Mouse (Mus musculus) granulocyte monocyte progenitor cell, adult 5-6 weeks (primary cell): ENCODE data around the gene Prss40. TPM values are rescaled to one million over a fixed set of nuclear protein-coding genes. Genes with fewer than 3 reads are reported as not detected.

Source experiments
- ATAC-seq: replicated peaks from 2 replicates; pipeline ENCODE4 v1.8.0; 2016; ENCODE audit warnings: mild to moderate bottlenecking, moderate TSS enrichment, inconsistent platforms; ENCODE audit not compliant: poor library complexity, severe bottlenecking
- total RNA-seq, 2 experiments: library from RNA; stranded (forward) in 1 of 2; stranded (reverse) in 1 of 2; fragments of 200-712, 200-1000 nt in 1 of 2; fragments of >200 nt in 1 of 2; fragmentation: Nextera tagmentation in 1 of 2; gene quantifications; 2 replicates each; pipeline ENCODE4 v1.2.3; 2014 to 2017

Prss40 gene
- total RNA-seq, 2 experiments from 2014 or later: not detected

DNA sequence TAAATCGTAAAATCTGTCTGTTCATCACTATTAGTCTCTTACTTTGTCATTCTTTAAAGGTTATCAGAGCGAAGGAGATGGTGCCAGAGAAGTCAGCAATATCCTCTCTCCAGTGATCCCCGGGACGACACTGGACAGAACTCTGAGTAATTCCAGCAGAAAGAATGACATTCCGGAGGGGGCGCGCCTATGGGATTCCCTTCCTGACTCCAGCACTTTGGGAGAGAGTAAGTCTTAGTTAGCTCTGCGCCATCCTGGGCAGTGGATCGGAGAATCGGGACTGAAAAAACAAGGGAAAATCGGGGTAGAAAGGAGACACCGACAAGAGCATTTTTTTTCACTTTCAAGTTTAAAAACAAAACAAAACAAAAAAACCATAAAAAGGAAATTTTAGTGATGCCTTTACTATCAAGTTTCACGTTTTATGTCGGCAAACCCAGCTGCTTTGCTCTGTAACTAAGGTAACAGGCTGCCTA is 24.4 kb downstream of the Prss40 start:
- ATAC-seq: no peak

DNA sequence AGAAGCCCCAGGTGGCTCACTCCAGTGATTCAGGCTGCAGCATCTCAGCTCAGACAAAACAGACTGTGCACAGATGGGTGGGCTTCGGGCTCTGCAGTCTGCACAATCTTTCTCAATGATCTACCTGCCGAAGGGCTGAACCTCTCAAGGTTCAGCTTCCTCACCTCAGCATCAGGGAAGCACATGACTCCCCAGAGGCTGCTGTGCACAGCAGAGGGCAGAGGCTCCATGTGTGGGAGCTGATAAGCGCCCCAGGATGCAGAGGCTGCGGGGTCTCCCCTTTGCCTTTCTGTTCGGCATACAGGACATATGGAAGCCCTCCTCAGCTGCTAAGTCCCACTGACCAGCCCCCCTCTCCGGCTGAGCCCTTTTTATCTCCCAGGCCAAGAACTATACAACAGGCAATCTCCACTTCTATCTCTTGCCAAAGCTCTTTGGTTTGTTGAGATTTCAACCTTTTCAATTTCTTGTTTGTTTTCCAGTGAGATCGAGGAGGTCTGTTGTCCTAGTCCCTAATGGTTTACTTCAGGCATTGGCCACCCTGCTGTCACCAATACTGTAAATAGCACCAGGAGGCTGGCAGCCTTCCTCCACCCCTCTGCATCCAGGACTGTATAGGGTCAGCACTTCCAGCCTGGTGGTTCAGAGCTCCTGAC is 25.6 kb downstream of the Prss40 start, which contains the start of gene Cfc1:
Cfc1 (plus strand) TSS at position 606 of the 656 bp plus-strand sequence.
- peak; percentile 10; the same call in 1 of the 2 replicates for ATAC-seq

DNA sequence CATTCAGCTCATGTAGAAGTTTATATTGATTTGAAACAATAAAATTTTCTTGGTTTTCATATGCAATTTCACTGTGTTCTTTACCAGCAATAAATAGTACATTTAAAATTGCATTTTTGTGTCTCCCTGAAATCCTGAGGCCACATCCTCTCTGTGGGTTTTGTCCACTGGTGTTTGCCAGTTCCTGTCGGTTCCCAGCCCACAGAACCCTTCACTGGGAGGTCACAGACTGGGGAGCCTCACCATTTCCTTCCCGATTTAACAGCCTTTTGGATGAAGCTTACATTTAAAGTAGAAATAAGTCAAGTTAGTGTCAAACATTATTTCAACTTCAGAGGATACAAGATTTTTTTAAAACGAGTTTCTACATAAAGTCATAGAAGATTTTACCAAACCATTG is 26.2 kb downstream of the Prss40 start:
- peak; percentile 41; the same call in 1 of the 2 replicates for ATAC-seq

DNA sequence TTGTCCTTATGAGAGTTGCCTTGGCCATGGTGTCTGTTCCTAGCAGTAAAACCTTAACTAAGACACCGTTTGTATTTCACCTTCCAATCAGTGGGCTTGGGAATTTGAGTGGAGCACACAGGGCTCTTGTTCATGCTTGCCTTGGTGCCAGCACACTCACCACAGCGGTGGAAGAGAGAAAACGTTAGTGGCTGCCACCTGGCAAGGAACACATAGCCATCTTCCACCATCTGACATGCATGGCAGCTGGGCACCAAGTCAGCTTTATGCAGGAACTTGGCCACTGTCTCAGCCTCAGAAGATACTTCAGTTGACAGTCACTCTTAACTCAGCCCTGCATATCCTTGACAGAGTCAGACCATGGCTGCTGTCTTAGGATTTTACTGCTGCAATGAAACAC is 37.1 kb downstream of the Prss40 start:
- ATAC-seq: no peak

DNA sequence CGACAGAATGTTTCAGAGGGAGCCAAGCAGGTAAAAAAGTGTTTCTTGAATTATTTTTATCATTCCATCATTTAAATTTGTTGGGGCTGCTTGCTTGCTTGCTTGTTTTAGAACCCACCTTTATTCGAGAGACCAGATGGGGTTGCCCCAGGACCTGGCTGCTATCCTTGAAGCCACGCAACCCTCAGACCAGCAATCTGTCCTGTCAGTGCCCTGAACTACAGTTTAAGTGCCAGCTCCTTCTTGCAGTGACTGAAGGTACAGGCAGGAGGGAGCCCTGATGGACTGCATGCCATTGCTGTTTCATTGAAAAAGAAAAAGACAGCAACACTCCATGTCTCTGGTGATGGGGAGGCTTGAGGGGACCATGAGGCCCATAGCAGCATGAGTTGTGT is 37.9 kb downstream of the Prss40 start:
- ATAC-seq: no peak

DNA sequence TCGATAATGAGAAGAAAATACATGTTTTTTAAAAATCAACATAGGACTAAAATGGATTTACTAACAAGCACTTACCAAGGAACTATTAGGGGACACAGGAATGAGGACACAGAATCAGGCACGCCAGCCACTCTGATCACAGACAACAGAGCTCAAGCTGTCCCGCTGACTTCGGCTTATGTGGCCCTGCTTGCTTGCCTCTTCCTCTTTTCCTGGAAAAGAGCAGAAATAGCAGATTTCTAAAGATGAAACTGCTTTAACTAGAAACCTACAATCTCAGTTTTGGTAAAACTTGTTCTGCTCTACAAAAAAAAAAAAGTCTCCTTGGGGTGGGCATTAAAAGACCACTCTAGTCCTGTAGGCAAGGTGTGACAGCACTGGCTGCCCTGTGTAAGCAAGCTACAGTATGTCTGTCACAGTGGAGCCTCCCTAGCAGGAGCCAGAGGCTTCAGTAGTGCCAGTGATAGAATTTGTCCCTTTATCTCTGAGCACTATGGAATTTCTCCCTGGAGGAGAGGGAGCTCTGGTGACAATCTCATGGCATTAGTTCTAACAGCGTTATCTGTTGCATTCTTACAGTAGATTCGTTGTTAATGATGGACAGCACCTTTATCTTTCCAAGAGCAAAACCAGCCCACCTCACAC is 38.4 kb downstream of the Prss40 start:
- no peak; the same call in 1 of the 2 replicates for ATAC-seq

DNA sequence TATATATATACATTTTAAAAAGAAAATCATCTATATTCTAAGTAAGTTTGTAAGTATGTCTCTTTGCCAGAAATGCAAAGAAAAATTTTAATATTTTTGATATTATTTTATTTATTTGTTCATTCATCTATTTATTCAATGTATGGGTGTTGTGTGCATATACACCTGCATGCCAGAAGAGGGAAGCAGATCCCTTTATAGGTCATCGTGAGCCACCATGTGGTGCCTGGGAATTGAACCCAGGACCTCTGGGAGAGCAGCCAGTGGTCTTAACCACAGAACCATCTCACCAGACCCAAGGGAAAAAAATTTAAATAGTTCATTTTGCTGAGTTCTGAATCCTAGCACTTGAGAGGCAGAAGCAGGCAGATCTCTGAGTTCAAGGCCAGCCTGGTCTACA is 42.5 kb downstream of the Prss40 start:
- ATAC-seq: no peak

DNA sequence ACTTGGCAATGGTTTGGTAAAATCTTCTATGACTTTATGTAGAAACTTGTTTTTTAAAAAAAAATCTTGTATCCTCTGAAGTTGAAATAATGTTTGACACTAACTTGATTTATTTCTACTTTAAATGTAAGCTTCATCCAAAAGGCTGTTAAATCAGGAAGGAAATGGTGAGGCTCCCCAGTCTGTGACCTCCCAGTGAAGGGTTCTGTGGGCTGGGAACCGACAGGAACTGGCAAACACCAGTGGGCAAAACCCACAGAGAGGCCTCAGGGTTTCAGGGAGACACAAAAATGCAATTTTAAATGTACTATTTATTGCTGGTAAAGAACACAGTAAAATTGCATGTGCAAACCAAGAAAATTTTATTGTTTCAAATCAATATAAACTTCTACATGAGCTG is 42.9 kb downstream of the Prss40 start:
- ATAC-seq: peak; percentile 49; the same call in 1 of the 2 replicates

DNA sequence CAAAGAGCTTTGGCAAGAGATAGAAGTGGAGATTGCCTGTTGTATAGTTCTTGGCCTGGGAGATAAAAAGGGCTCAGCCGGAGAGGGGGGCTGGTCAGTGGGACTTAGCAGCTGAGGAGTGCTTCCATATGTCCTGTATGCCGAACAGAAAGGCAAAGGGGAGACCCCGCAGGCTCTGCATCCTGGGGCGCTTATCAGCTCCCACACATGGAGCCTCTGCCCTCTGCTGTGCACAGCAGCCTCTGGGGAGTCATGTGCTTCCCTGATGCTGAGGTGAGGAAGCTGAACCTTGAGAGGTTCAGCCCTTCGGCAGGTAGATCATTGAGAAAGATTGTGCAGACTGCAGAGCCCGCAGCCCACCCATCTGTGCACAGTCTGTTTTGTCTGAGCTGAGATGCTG is 43.4 kb downstream of the Prss40 start:
- ATAC-seq: peak; percentile 20; the same call in 1 of the 2 replicates

DNA sequence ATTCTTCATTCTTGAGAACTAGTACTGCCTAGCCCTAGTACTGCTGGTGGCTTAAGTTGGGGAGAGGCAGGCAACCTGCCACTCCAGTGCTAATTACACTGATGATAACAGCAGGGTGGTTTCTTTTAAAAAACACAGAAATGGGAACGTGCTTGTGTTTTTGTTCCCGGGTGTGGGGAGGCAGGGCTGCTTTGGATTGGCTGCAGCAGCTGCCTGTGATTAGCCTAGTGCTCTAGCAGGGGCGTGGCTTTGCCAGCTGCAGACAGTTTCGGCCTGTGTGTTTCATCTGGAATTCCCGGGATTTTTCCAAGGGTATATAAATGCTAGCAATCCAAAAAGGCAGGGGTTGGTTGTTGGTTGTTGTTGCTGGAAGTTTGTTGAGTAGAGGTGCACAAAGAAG is 44.1 kb downstream of the Prss40 start:
- ATAC-seq: no peak

DNA sequence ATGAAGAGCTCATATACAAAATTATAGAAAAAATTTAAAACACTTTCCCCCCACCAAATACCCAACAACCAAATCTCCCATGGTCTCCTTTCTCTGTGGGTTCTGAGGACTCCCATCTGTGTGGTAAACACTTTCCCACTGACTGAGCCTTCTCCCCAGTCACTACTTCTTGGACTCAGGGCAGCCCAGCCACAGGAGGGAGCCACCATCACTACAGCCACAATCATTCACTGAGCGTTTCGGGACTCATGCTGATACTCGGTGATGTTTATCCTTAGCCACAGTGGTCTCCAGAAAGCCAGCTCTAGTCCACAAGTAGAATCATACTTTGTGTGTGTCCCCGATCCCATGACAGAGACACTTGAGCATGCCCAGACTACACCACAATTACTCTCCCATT is 47.7 kb downstream of the Prss40 start:
- ATAC-seq: no peak

DNA sequence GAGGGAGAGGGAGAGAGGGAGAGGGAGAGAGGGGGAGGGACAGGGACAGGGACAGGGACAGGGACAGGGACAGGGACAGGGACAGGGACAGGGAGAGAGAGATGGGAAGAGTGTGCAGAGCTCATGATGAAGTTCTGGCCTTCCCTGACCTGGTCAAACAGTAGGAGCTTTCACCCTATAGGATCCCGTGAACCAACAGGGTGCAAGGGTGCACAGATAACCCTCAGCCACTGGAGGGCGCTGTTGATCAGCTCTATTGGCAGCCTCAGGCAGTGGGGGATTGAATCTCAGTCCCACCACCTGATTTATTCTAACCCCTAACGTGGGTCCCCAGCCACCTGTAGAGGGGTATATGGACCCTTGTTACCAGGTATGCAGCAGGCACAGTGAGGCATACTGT is 49.7 kb downstream of the Prss40 start:
- peak; percentile 76 for ATAC-seq

DNA sequence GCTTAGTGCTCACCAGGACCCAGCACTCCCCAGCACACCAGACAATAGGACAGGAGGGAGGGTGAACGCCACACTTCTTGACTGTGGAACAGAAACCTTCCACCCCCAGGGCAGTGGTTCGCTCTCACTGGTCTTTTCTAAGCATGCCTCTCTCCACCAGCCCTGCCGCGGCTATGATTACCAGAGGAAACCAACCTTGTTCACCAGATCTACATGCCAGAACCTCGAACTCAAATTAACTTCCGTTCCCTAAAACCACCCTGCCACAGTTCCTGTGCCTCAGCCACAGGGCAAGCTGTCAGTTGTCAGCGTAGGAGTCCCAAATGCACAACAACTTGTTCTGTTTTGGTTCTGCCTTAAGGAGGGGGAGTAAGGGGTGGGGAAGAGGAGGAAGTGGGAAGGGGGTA is 50.2 kb downstream of the Prss40 start:
- ATAC-seq: peak; percentile 73

DNA sequence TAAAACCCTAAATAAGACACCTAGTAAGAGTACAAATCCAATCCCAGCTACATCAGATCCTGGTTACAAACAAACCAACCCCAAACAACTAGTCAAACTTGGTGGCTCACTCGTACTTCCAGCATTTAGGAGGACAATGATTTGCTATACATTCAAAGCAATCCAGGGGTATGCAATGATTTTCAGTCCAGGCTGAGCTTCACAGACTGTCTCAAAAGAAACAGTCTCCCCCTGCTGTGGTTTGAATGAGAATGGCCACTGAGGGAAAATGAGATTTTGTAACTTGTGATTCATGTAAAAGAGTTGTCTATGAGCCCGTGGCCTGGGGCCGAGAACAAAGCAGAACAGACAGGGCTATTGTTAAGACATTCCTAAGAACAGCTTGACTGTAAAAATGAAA is 52.8 kb downstream of the Prss40 start:
- ATAC-seq: no peak

DNA sequence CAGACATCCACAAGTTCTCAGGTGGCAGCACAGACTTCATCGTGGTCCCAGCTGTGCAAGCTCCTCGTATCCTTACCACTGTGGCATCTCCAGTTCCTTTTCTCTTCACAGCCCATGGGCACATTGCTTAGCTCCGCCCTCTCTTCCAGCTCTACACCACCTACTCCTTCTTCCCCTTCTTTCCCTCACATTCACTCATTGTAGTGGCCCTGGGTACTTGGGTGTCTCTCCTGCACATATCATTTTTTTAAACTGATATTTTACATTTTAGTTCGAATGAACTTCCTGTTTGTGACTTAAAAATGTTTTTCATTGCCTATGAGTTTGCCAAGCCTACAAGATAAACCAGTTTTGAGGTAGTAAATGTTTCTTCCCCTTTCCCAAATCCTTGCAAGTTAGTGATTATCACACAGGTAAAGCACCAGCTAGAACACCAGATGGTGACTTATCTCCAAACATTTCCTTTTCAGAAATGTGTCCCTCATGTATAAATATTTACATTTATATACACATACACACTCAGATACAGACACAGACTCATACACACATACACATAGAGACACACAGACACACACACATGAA is 54.7 kb downstream of the Prss40 start:
- ATAC-seq: peak; percentile 73

DNA sequence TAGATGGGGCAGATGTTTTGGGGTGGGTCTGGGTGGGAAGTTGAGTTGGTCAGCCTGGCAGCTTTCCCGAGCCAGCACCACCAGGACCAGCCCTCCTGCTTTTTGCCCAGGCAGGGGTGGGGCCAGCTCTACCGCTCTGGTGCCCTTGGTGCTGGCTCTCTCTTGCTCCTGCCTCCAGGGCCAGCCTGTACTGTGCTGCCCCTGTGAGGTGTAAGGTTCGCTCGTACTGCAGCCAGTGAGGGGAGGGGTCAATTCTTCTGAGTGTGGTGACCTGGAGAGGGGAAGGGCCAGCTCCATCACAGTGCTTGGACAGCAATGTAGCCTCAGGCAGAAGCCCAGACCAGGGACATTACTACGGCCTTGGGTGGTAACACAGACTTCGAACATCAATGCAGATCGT is 55.4 kb downstream of the Prss40 start:
- ATAC-seq: no peak

DNA sequence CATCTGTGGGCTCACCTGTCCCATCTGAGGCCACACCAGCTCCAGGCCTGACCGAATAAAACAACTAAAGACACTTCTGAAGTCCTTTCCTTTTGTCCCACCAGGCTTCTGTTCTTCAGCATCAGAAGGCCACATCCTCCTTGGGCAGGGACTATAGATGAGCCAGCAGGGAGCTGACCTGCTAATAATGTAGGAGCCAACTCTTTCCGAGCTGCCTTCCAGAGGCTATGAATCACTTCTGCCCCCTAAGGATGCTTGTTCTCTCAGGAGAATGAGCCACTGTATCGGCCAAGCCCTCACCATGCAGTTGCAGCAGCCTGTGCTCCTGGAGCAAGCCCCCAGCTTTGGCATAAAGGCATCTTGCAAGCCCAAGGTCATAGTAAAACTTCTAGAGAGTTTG is 57.8 kb downstream of the Prss40 start:
- no peak for ATAC-seq

Other genes starting within 250 kb of the Prss40 start
- gene Ccdc115, start 121.3 kb downstream of the Prss40 start, total RNA-seq (2014; fragmentation: Nextera tagmentation): 45.7 and 60.2 TPM in 2 replicates
- 70.6 and 81.4 TPM in 2 replicates for gene Ccdc115, start 121.3 kb downstream of the Prss40 start, total RNA-seq (2017)
- 45.9 and 50.4 TPM in 2 replicates for gene Imp4, start 121.1 kb downstream of the Prss40 start, total RNA-seq (2014; fragmentation: Nextera tagmentation)
- 26.2 and 35.9 TPM in 2 replicates for gene Imp4, start 121.1 kb downstream of the Prss40 start, total RNA-seq (2017)
- 46.9 and 56.7 TPM in 2 replicates for gene Ptpn18, start 101.2 kb downstream of the Prss40 start, total RNA-seq (2014; fragmentation: Nextera tagmentation)
- 292 and 344 TPM in 2 replicates for gene Ptpn18, start 101.2 kb downstream of the Prss40 start, total RNA-seq (2017)
- gene Prss39, start 62.5 kb downstream of the Prss40 start, total RNA-seq (2014; fragmentation: Nextera tagmentation): 1.2 TPM in 1 of 2 replicates, not detected in the other
- not detected in 2 replicates for gene Prss39, start 62.5 kb downstream of the Prss40 start, total RNA-seq (2017)
- gene Cfc1, start 25.3 kb downstream of the Prss40 start, total RNA-seq (2014; fragmentation: Nextera tagmentation): not detected in 2 replicates
- not detected in 2 replicates for gene Cfc1, start 25.3 kb downstream of the Prss40 start, total RNA-seq (2017)
- not detected in 2 replicates for gene Amer3, start 18.7 kb upstream of the Prss40 start, total RNA-seq (2014; fragmentation: Nextera tagmentation)
- gene Amer3, start 18.7 kb upstream of the Prss40 start, total RNA-seq (2017): not detected in 2 replicates